Mouse (Mus musculus): Measurements from ENCODE around the gene Klhl4. TPM values are rescaled to one million over a fixed set of nuclear protein-coding genes. Genes with fewer than 3 reads are reported as not detected.

The Klhl4 gene
- total RNA-seq (2021) = under 1 TPM; 0.64 to 0.67 TPM
- long read RNA-seq, experiment 1, partial matches to known transcripts = 0 of 1 reads
- long read RNA-seq, experiment 1, other reads (novel, unspliced or antisense) = 0 of 1 reads
- long read RNA-seq, experiment 2, partial matches to known transcripts = 0 of 1 reads
- long read RNA-seq, experiment 2, other reads (novel, unspliced or antisense) = 0 of 1 reads

GRCm38 (mm10) chrX:114473782-114474731 lies at the start of gene Klhl4:
Klhl4 (plus strand) TSS chrX:114474333.
- no peak for DNase-seq
- TF ChIP-seq CTCF (IDR thresholded peaks at IDR 0.05) = no peak
- Histone ChIP-seq H3K27ac (peak within 1 kb of the TSS; percentile 56), H3K4me3 (peak within 1 kb of the TSS; percentile 63)
- intact Hi-C loops (cut with DNase I) = no loop called here

GRCm38 (mm10) chrX:114484153-114484552 lies 10.0 kb downstream of the Klhl4 start:
- intact Hi-C loops (cut with DNase I) = no loop called here
- no peak for TF ChIP-seq CTCF (IDR thresholded peaks at IDR 0.05)

GRCm38 (mm10) chrX:114486691-114487090 lies 12.6 kb downstream of the Klhl4 start:
- no peak for DNase-seq
- Histone ChIP-seq H3K27ac (no peak overlapping the region), H3K4me3 (no peak overlapping the region)
- TF ChIP-seq CTCF (IDR thresholded peaks at IDR 0.05) = no peak
- intact Hi-C loops (cut with DNase I) = no loop called here

More at GRCm38 (mm10) chrX:114484153-114484552, 10.0 kb downstream of the Klhl4 start:
- no peak for DNase-seq
- Histone ChIP-seq H3K4me3 (no peak overlapping the region), H3K27ac (no peak overlapping the region)

GRCm38 (mm10) chrX:114558141-114558540 lies 84.0 kb downstream of the Klhl4 start:
- H3K27ac ChIP-seq = no peak overlapping the region
- TF ChIP-seq CTCF (IDR thresholded peaks at IDR 0.05) = peak; percentile 52
- intact Hi-C loops (cut with DNase I) = no loop called here
- H3K4me3 ChIP-seq = no peak overlapping the region
- no peak for DNase-seq

GRCm38 (mm10) chrX:114582311-114582710 lies 108.2 kb downstream of the Klhl4 start:
- DNase-seq = no peak
- H3K27ac ChIP-seq = no peak overlapping the region
- H3K4me3 ChIP-seq = no peak overlapping the region
- no peak for TF ChIP-seq CTCF (IDR thresholded peaks at IDR 0.05)
- intact Hi-C loops (cut with DNase I) = no loop called here
